Mouse (Mus musculus): ENCODE results near the gene Fkbp8. TPM values are rescaled to one million over a fixed set of nuclear protein-coding genes. Genes with fewer than 3 reads are reported as not detected.

The Fkbp8 gene
- total RNA-seq, 1 experiment from 2014 or later = 112 TPM

GRCm38 (mm10) chr8:70563763-70564387, 36.4 kb downstream of the Fkbp8 start:
- ATAC-seq (replicated peaks in 1 of 2; ENCODE audit: insufficient read depth in 1 of 2, low FRiP score in 2 of 2, low TSS enrichment in 1 of 2, low read depth in 1 of 2, poor library complexity in 2 of 2, severe bottlenecking in 2 of 2) = no peak

GRCm38 (mm10) chr8:70564696-70565235, 37.2 kb downstream of the Fkbp8 start:
- no peak for ATAC-seq (replicated peaks in 1 of 2; ENCODE audit: insufficient read depth in 1 of 2, low FRiP score in 2 of 2, low TSS enrichment in 1 of 2, low read depth in 1 of 2, poor library complexity in 2 of 2, severe bottlenecking in 2 of 2)

GRCm38 (mm10) chr8:70565561-70565960, 38.0 kb downstream of the Fkbp8 start:
- peak; percentile 61 to 65 for ATAC-seq (replicated peaks in 1 of 2; ENCODE audit: insufficient read depth in 1 of 2, low FRiP score in 2 of 2, low TSS enrichment in 1 of 2, low read depth in 1 of 2, poor library complexity in 2 of 2, severe bottlenecking in 2 of 2)

GRCm38 (mm10) chr8:70570360-70570759, 42.8 kb downstream of the Fkbp8 start:
- ATAC-seq (replicated peaks in 1 of 2; ENCODE audit: insufficient read depth in 1 of 2, low FRiP score in 2 of 2, low TSS enrichment in 1 of 2, low read depth in 1 of 2, poor library complexity in 2 of 2, severe bottlenecking in 2 of 2) = peak in 1 of 2 experiments; percentile 39; a peak in 1 of 4 replicates

GRCm38 (mm10) chr8:70570990-70571389, 43.5 kb downstream of the Fkbp8 start:
- no peak for ATAC-seq (replicated peaks in 1 of 2; ENCODE audit: insufficient read depth in 1 of 2, low FRiP score in 2 of 2, low TSS enrichment in 1 of 2, low read depth in 1 of 2, poor library complexity in 2 of 2, severe bottlenecking in 2 of 2)

- ATAC-seq (replicated peaks in 1 of 2; ENCODE audit: insufficient read depth in 1 of 2, low FRiP score in 2 of 2, low TSS enrichment in 1 of 2, low read depth in 1 of 2, poor library complexity in 2 of 2, severe bottlenecking in 2 of 2) = no peak
Observed at GRCm38 (mm10) chr8:70574302-70574701, 46.8 kb downstream of the Fkbp8 start.

- peak in 1 of 2 experiments; percentile 13; a peak in 1 of 4 replicates for ATAC-seq (replicated peaks in 1 of 2; ENCODE audit: insufficient read depth in 1 of 2, low FRiP score in 2 of 2, low TSS enrichment in 1 of 2, low read depth in 1 of 2, poor library complexity in 2 of 2, severe bottlenecking in 2 of 2)
Observed at GRCm38 (mm10) chr8:70574915-70575314, 47.4 kb downstream of the Fkbp8 start.

- ATAC-seq (replicated peaks in 1 of 2; ENCODE audit: insufficient read depth in 1 of 2, low FRiP score in 2 of 2, low TSS enrichment in 1 of 2, low read depth in 1 of 2, poor library complexity in 2 of 2, severe bottlenecking in 2 of 2) = no peak
Observed at GRCm38 (mm10) chr8:70577207-70577606, 49.7 kb downstream of the Fkbp8 start.

- ATAC-seq (replicated peaks in 1 of 2; ENCODE audit: insufficient read depth in 1 of 2, low FRiP score in 2 of 2, low TSS enrichment in 1 of 2, low read depth in 1 of 2, poor library complexity in 2 of 2, severe bottlenecking in 2 of 2) = no peak
Observed at GRCm38 (mm10) chr8:70583476-70584387, 56.2 kb downstream of the Fkbp8 start.

- 0 out of 4 replicates have a peak, but pooled peaks of 1 of the 2 experiments have one; percentile 6 for ATAC-seq (replicated peaks in 1 of 2; ENCODE audit: insufficient read depth in 1 of 2, low FRiP score in 2 of 2, low TSS enrichment in 1 of 2, low read depth in 1 of 2, poor library complexity in 2 of 2, severe bottlenecking in 2 of 2)
Observed at GRCm38 (mm10) chr8:70584606-70585257, 57.2 kb downstream of the Fkbp8 start.

Other genes starting within 250 kb of the Fkbp8 start
- 21.1 and 38.2 TPM in 2 replicates for gene Homer3, start 244.9 kb upstream of the Fkbp8 start, total RNA-seq (2017)
- 96.3 and 103 TPM in 2 replicates for gene Ddx49, start 225.2 kb upstream of the Fkbp8 start, total RNA-seq (2017)
- 63.0 and 75.0 TPM in 2 replicates for gene Cope, start 225.2 kb upstream of the Fkbp8 start, total RNA-seq (2017)
- gene Cers1, start 211.9 kb upstream of the Fkbp8 start, total RNA-seq (2017) = 1.2 TPM in 1 of 2 replicates, not detected in the other
- not detected in 2 replicates for gene Gdf1, start 197.9 kb upstream of the Fkbp8 start, total RNA-seq (2017)
- gene Upf1, start 174.4 kb upstream of the Fkbp8 start, total RNA-seq (2017) = 27.1 and 34.1 TPM in 2 replicates
- gene Comp, start 154.2 kb upstream of the Fkbp8 start, total RNA-seq (2017) = 0.44 and 4.1 TPM in 2 replicates
- gene Crtc1, start 88.1 kb upstream of the Fkbp8 start, total RNA-seq (2017) = 5.9 and 7.1 TPM in 2 replicates
- gene Klhl26, start 50.8 kb upstream of the Fkbp8 start, total RNA-seq (2017) = 7.8 and 7.9 TPM in 2 replicates
- 0.20 TPM in 1 of 2 replicates, not detected in the other for gene Tmem59l, start 40.4 kb upstream of the Fkbp8 start, total RNA-seq (2017)
- gene Crlf1, start 34.6 kb upstream of the Fkbp8 start, total RNA-seq (2017) = not detected in 2 replicates
- gene Rex1bd, start 21.0 kb upstream of the Fkbp8 start, total RNA-seq (2017) = 32.8 and 38.3 TPM in 2 replicates
- gene Uba52, start 16.9 kb upstream of the Fkbp8 start, total RNA-seq (2017) = 2,498 and 4,881 TPM in 2 replicates
- 66.1 and 70.0 TPM in 2 replicates for gene Kxd1, start 232 bp downstream of the Fkbp8 start, total RNA-seq (2017)
- gene Ell, start 11.7 kb downstream of the Fkbp8 start, total RNA-seq (2017) = 9.2 and 14.3 TPM in 2 replicates
- gene Isyna1, start 66.6 kb downstream of the Fkbp8 start, total RNA-seq (2017) = 20.4 and 26.0 TPM in 2 replicates
- 24.8 and 88.6 TPM in 2 replicates for gene Ssbp4, start 81.1 kb downstream of the Fkbp8 start, total RNA-seq (2017)
- gene Lrrc25, start 88.4 kb downstream of the Fkbp8 start, total RNA-seq (2017) = 1.7 and 2.3 TPM in 2 replicates
- 1.7 TPM in 1 of 2 replicates, not detected in the other for gene Gdf15, start 104.7 kb downstream of the Fkbp8 start, total RNA-seq (2017)
- gene Pgpep1, start 132.7 kb downstream of the Fkbp8 start, total RNA-seq (2017) = 5.5 and 8.2 TPM in 2 replicates
- 156 and 163 TPM in 2 replicates for gene Lsm4, start 145.5 kb downstream of the Fkbp8 start, total RNA-seq (2017)
- 83.4 and 89.4 TPM in 2 replicates for gene Jund, start 171.2 kb downstream of the Fkbp8 start, total RNA-seq (2017)
- 0.25 and 0.44 TPM in 2 replicates for gene Iqcn, start 175.7 kb downstream of the Fkbp8 start, total RNA-seq (2017)
- gene Gm3336, start 190.8 kb downstream of the Fkbp8 start, total RNA-seq (2017) = not detected in 2 replicates
- gene Pde4c, start 196.0 kb downstream of the Fkbp8 start, total RNA-seq (2017) = 0.56 and 1.0 TPM in 2 replicates
- 2.6 and 3.6 TPM in 2 replicates for gene Rab3a, start 227.0 kb downstream of the Fkbp8 start, total RNA-seq (2017)
- gene Mpv17l2, start 233.2 kb downstream of the Fkbp8 start, total RNA-seq (2017) = 7.0 and 7.1 TPM in 2 replicates
- 13.3 and 15.0 TPM in 2 replicates for gene Pik3r2, start 249.0 kb downstream of the Fkbp8 start, total RNA-seq (2017)

All from hematopoietic stem cell, adult 5-6 weeks (primary cell).